Mouse (Mus musculus) ES-E14 (cell line): Measurements from ENCODE around the gene Nav2.

Source experiments
- CHD2 ChIP-seq: IDR thresholded peaks from 2 replicates; pipeline ENCODE4 v1.6.1; 2014; ENCODE audit warnings: mild to moderate bottlenecking, low read depth, low read length, inconsistent platforms
- HCFC1 ChIP-seq: IDR thresholded peaks from 2 replicates; pipeline ENCODE4 v1.6.1; 2012; ENCODE audit warnings: low read length, inconsistent platforms, borderline replicate concordance; ENCODE audit not compliant: insufficient read depth
- MAFK ChIP-seq: IDR thresholded peaks from 2 replicates; pipeline ENCODE4 v1.6.1; 2014; ENCODE audit warnings: mild to moderate bottlenecking, low read depth, low read length, inconsistent platforms; ENCODE audit not compliant: insufficient read depth
- ZC3H11A ChIP-seq: IDR thresholded peaks from 2 replicates; pipeline ENCODE4 v1.6.1; 2012; ENCODE audit warnings: low read depth, mild to moderate bottlenecking, inconsistent platforms, low read length, borderline replicate concordance
- ZNF384 ChIP-seq: IDR thresholded peaks from 2 replicates; pipeline ENCODE4 v1.6.1; 2012; ENCODE audit warnings: low read depth, low read length, inconsistent platforms

DNA sequence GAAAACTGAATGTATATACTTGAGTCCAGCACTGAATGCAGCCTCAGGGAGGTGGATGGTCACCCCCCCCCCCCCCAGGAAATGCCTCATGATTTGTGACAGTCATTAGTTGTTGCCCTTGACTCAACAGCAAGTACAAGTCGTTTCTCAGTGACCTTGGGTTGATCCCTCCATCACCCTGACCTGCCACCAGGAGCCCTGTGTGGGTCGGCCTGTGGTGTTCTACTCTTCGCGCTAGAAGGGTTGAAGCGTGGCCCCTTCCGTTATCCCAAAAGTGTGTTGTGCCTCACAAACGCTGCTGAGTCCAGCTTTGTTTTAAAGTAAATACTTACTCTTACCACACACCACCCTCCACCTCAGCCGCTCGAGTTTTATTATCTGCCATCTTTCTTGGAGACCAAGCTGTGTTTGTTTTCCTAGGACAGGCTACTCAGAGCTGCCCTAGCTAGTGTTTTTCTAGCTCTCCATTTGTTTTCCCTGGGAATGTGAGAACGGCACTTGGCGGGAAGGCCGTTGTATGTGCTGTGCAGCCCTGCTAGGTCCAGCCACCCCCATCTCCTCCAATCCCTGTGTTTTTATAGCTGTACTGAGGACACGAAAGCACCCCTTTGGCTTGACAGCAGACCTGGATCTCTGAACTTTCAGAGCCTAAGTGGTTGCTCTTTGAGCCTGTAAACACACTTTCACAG is 659.0 kb downstream of the Nav2 start:
- TF ChIP-seq ZNF384 (no peak), MAFK (no peak), HCFC1 (no peak), ZC3H11A (no peak), CHD2 (no peak)
